Mouse (Mus musculus): ENCODE measurements around the gene Hist1h3f. TPM values are rescaled to one million over a fixed set of nuclear protein-coding genes. Genes with fewer than 3 reads are reported as not detected.
"Not testable (repeated sequence)": the region's sequence is repeated elsewhere in the genome, so short reads cannot be mapped to it uniquely, and the experiment has no call there.

Hist1h3f gene
- polyA plus RNA-seq, 1 experiment: 3.0 TPM

DNA sequence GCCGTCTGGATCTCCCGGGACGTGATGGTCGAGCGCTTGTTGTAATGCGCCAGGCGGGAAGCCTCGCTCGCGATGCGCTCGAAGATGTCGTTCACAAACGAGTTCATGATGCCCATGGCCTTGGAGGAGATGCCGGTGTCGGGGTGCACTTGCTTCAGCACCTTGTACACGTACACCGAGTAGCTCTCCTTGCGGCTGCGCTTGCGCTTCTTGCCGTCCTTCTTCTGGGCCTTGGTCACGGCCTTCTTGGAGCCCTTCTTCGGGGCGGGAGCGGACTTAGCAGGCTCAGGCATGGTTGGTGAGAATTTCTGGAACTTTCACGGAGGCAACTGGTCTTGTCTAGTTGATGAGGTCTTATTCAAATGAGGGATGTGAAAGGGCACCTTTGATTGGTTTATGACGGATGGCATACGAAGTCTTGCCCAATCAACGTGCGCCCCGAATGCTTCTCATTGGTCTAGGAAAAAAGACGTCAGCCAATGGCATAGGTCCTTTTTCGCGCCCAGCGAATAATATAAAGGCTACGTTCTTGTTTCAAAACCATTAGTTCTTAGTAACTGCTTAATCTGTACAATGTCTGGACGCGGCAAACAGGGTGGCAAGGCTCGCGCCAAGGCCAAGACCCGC, 30.2 kb downstream of the Hist1h3f start, which contains the start of the genes Hist1h2bf and Hist1h2ad:
TSS of gene Hist1h2bf (minus strand) at position 299 of the 627 bp plus-strand sequence.
TSS of gene Hist1h2ad (plus strand) at position 484 of the 627 bp plus-strand sequence.
- under 1% methylated on average over 42 of the region's 42 CpGs for WGBS
- H3K27ac ChIP-seq (ENCODE audit: control insufficient read depth, insufficient read depth, low read depth, low read length, poor library complexity): peak within 1 kb of the TSS; percentile 96
- H3K4me1 ChIP-seq (ENCODE audit: control insufficient read depth, insufficient read depth, low read length): not testable (repeated sequence)

DNA sequence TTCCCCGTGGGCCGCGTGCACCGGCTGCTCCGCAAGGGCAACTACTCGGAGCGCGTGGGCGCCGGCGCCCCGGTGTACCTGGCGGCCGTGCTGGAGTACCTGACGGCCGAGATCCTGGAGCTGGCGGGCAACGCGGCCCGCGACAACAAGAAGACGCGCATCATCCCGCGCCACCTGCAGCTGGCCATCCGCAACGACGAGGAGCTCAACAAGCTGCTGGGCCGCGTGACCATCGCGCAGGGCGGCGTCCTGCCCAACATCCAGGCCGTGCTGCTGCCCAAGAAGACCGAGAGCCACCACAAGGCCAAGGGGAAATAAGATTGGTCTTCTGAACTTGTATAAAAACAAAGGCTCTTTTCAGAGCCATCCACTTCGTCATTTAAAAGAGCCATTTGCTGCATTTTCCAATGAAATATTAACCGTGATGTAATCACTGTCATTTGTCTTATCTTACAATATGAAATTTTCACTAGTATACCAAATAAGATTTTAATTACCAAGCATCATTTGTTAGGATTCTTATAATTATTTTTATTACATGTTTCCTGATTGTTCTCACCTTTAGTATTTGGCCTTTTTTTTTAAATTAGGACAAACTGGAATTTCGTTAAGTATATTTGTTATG, 30.8 kb downstream of the Hist1h3f start:
- H3K4me3 ChIP-seq (replicated peaks; ENCODE audit: control insufficient read depth, low read depth, low read length): peak overlapping the region; percentile 45
- TF ChIP-seq POLR2A (IDR thresholded peaks at IDR 0.05; ENCODE audit: borderline replicate concordance, control insufficient read depth, low read depth, low read length): peak; percentile 86; the same call in 1 of the 2 replicates
- under 1% methylated on average over 15 of the region's 39 CpGs for WGBS
- H3K27ac ChIP-seq (ENCODE audit: control insufficient read depth, insufficient read depth, low read depth, low read length, poor library complexity): peak overlapping the region; percentile 95
- H3K4me1 ChIP-seq (ENCODE audit: control insufficient read depth, insufficient read depth, low read length): not testable (repeated sequence)

More for the DNA sequence above, 30.2 kb downstream of the Hist1h3f start, which contains the start of the genes Hist1h2bf and Hist1h2ad:
- peak; percentile 93; the same call in 1 of the 2 replicates for TF ChIP-seq POLR2A (IDR thresholded peaks at IDR 0.05; ENCODE audit: borderline replicate concordance, control insufficient read depth, low read depth, low read length)
- H3K4me3 ChIP-seq (replicated peaks; ENCODE audit: control insufficient read depth, low read depth, low read length): peak within 1 kb of the TSS; percentile 45

DNA sequence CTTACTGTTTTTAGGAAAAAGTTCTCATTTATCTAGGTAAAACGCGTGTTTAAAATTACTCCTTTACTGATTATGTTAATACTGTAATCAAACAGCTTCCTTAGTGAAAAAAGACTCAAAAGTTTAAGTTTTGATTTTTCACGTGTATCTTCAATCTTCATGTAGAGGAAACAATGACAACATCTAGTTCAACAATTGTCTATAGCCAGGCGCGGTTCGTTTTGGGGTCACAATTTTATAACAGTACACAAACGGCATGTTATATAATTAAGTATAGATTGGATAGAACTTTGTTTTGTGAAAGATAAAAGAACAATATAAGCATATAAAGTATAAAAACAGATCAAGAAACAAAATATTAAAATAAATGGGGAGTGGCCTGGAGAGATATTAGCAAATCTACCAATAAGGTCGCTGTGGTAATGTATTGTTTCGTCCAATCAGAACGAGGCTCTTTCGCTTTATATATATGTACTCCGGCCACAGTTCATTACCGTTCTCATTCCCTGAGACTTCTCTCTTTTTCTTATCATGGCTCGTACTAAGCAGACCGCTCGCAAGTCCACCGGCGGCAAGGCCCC, 31.5 kb downstream of the Hist1h3f start, which contains the start of gene Hist1h3d:
TSS of gene Hist1h3d (plus strand) at position 493 of the 581 bp plus-strand sequence.
- under 1% methylated on average over 18 of the region's 18 CpGs for WGBS
- Histone ChIP-seq H3K4me3 (replicated peaks; ENCODE audit: control insufficient read depth, low read depth, low read length) (peak within 1 kb of the TSS; percentile 63), H3K4me1 (ENCODE audit: control insufficient read depth, insufficient read depth, low read length) (no peaks in the 10 kb centered on the region; the same call in 1 of the 2 replicates), H3K27ac (ENCODE audit: control insufficient read depth, insufficient read depth, low read depth, low read length, poor library complexity) (peak within 1 kb of the TSS; percentile 95)
- TF ChIP-seq POLR2A (IDR thresholded peaks at IDR 0.05; ENCODE audit: borderline replicate concordance, control insufficient read depth, low read depth, low read length): no peak

DNA sequence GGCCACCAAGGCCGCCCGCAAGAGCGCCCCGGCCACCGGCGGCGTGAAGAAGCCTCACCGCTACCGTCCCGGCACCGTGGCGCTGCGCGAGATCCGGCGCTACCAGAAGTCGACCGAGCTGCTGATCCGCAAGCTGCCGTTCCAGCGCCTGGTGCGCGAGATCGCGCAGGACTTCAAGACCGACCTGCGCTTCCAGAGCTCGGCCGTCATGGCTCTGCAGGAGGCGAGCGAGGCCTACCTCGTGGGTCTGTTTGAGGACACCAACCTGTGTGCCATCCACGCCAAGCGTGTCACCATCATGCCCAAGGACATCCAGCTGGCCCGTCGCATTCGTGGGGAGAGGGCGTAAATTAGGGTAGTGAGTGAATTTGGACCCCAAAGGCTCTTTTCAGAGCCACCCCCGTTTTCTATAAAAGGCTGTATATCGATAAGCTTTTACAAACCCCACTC, 32.0 kb downstream of the Hist1h3f start:
- H3K4me1 ChIP-seq (ENCODE audit: control insufficient read depth, insufficient read depth, low read length): not testable (repeated sequence)
- TF ChIP-seq POLR2A (IDR thresholded peaks at IDR 0.05; ENCODE audit: borderline replicate concordance, control insufficient read depth, low read depth, low read length): peak; percentile 93; the same call in 1 of the 2 replicates
- peak overlapping the region; percentile 93 for H3K27ac ChIP-seq (ENCODE audit: control insufficient read depth, insufficient read depth, low read depth, low read length, poor library complexity)
- WGBS: 2% methylated on average over 16 of the region's 40 CpGs
- H3K4me3 ChIP-seq (replicated peaks; ENCODE audit: control insufficient read depth, low read depth, low read length): peak overlapping the region; percentile 63

DNA sequence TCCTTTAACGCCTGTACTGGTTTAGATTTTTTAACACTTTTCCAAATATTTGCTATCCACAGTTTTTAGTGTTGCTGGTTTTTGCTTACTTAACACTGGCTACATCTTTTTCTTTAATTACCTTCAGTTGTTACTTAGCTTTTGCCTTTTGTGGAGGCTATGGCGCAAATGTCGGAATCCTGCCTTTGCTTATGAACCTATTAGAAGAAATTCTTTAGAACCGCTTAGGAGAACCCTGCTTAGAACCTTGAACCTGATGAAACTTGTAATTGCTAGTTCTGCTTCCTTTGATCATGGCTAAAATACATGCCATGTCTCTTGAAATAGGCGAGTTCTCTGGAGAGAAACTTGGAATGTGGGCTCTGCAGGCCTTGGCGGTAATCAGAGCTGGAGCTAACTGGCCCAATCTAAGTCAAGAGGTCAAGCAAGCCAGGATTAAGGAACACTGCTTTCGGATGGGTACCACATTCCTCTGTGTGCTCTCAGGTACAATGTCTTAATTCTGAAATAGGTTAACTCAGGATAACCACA, 32.6 kb downstream of the Hist1h3f start:
- Histone ChIP-seq H3K4me1 (ENCODE audit: control insufficient read depth, insufficient read depth, low read length) (no peaks in the 10 kb centered on the region; the same call in 1 of the 2 replicates), H3K4me3 (replicated peaks; ENCODE audit: control insufficient read depth, low read depth, low read length) (peak overlapping the region; percentile 54), H3K27ac (ENCODE audit: control insufficient read depth, insufficient read depth, low read depth, low read length, poor library complexity) (peak overlapping the region; percentile 93)
- no peak for TF ChIP-seq POLR2A (IDR thresholded peaks at IDR 0.05; ENCODE audit: borderline replicate concordance, control insufficient read depth, low read depth, low read length)
- no peak for TF ChIP-seq CTCF (IDR thresholded peaks at IDR 0.05; ENCODE audit: control insufficient read depth, insufficient read depth, low read length)
- WGBS: 41% methylated on average over 7 of the region's 7 CpGs

DNA sequence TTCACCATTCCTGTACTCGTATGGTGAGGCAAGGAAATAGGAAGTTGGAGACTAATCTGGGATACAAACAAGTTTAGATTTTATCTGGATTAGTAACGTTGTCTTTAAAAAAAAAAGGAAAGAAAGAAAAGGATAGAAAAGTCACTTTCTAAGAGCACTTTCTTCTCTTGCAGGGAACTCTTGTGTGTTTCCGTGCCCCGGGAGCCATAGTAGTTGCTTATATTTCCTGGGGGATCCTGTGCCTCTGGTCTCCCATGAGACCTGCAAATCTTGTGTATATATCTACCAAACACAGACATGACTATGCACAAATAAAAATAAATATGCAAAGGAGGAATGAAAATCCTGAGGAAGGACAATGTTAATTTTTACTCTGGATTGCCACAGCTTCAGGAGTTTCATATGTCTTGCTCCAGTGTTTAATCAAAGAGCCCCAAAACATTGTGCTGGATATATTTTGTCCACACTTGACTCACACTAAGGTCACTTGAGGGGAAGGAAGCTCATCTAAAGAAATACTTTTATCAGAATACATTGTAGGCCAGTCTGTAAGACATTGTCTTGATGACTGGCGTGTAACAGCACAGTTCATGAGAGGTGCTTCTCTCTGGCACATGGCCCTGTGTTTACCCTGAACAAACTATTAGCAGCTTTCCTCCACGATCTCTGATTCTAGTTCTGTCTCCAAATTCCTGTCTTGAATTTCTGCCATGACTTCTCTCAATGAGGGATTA, 33.2 kb downstream of the Hist1h3f start:
- peak overlapping the region; percentile 81; the same call in 1 of the 2 replicates for H3K27ac ChIP-seq (ENCODE audit: control insufficient read depth, insufficient read depth, low read depth, low read length, poor library complexity)
- no peaks in the 10 kb centered on the region; the same call in 1 of the 2 replicates for H3K4me1 ChIP-seq (ENCODE audit: control insufficient read depth, insufficient read depth, low read length)
- TF ChIP-seq CTCF (IDR thresholded peaks at IDR 0.05; ENCODE audit: control insufficient read depth, insufficient read depth, low read length) (no peak), POLR2A (IDR thresholded peaks at IDR 0.05; ENCODE audit: borderline replicate concordance, control insufficient read depth, low read depth, low read length) (no peak)
- 47% methylated on average over 6 of the region's 6 CpGs for WGBS
- H3K4me3 ChIP-seq (replicated peaks; ENCODE audit: control insufficient read depth, low read depth, low read length): no peak overlapping the region

DNA sequence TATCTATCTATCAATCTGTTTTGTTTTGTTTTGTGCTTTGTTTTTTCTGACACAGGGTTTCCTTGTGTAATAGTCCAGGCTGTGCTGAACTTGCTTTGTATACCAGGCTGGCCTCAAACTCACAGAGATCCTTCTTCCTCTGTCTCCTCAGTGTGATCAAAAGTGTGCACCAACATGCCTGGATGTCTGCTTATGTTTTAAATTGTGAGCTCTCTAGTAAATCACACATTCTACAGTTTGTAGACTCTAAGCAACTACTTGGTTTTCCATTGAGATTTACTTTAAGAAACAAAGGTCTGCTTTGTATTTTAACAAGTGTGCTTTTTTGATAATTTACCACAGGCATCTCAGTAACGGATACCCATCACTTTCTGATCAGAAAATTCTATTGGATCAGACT, 34.0 kb downstream of the Hist1h3f start:
- no peak overlapping the region for H3K4me3 ChIP-seq (replicated peaks; ENCODE audit: control insufficient read depth, low read depth, low read length)
- no peaks in the 10 kb centered on the region; the same call in 1 of the 2 replicates for H3K4me1 ChIP-seq (ENCODE audit: control insufficient read depth, insufficient read depth, low read length)
- H3K27ac ChIP-seq (ENCODE audit: control insufficient read depth, insufficient read depth, low read depth, low read length, poor library complexity): no peak overlapping the region

More for the DNA sequence above, 34.0 kb downstream of the Hist1h3f start:
- TF ChIP-seq CTCF (IDR thresholded peaks at IDR 0.05; ENCODE audit: control insufficient read depth, insufficient read depth, low read length) (no peak), POLR2A (IDR thresholded peaks at IDR 0.05; ENCODE audit: borderline replicate concordance, control insufficient read depth, low read depth, low read length) (no peak)
- 83% methylated on average over 1 of the region's 1 CpGs for WGBS
